Mouse (Mus musculus) right cerebral cortex, adult 2 months (tissue): ENCODE results near the gene Tlr6.

Experiments used
- DNase-seq, 2 experiments: peaks; one replicate each; pipeline ENCODE4 v3.0.0; 2021 to 2022; ENCODE audit warnings: low spot score in 2 of 2

Gene Tlr6

DNA sequence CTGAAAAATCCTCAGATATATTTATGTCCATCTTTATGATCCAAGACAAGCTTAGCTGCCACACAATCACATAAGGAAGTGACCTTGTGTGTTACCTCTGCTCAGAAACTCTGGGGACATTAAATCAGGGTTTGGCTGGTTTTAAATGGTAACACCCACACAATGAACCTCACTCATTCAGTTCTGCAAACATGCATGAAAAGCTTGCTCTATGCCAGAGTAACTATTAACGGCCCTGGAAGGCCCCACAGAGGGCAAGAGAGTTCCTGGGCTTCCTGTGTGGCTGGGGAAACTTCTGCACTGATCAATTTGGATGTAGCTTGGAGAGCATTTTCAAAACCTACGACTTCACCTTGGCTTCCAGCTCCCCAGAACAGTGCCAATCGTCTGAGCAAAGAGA, 27.7 kb downstream of the Tlr6 start:
- DNase-seq: no peak

DNA sequence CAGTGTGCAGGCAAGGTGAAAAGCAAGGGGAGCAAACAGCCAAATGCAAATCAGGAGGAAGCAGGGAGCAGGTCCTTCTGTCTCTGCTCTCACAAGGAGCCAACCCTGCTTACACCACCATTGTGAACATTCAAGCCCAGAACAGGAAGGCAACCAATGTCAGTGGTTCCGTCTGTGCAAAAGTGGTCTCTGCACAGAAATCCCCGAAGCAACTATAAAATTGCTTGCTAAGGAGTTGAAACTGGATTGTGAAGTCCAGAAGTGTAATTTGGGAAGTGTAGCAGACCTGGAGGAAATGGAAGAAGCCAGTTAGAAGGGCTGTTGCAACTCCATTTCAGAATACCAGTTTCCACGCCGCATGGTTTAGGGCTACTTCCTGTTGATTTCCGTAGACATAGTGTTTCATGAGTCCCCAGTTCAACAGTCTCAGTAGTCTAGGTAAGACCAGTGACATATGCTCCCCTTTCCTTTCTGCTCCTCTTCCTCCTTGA, 37.0 kb downstream of the Tlr6 start:
- DNase-seq: no peak

DNA sequence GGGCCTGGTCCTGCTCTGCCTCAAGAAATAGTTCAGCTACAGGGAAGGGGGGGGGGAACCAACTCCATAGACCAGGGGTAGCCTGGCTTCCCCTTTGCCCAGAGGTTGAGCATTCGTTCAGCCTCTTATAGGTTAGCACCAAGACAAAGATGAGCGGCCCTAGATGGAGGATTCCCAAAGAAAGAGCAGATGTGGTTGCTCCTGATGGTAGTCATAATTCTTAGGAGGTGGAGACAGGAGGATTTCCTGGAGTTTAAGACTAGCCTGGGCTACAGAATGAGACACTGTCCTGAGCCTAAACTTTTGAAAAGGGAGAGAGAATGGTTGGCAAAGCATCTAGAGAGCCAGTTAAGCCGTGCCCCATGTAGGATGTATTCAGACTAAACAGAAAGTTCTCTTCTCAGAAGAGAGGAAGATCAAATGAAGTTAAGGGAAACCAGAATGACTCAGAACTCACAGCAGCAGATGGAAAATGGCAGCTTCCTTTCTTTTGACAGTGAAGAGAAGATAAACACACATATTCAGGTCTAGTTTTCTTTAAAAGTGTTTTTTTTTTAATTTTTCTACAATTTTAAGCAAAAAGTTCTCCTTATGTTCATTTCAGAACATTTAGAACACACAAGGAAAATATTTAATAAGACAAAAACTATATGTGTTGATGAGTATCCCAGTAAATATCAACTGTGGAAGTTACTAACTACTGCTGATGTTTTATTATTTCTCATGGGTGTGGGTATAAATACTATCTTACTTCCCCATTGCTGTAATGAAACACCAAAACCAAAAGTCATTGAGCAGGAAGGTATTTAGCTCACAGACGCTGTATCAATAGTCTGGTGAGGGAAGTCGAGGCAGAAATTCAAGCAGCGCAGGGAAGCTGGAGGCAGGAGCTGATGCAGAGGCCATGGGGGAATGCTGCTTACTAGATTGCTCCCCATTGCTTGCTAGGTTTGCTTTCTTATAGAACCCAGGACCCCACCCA, 41.0 kb downstream of the Tlr6 start:
- DNase-seq: no peak

DNA sequence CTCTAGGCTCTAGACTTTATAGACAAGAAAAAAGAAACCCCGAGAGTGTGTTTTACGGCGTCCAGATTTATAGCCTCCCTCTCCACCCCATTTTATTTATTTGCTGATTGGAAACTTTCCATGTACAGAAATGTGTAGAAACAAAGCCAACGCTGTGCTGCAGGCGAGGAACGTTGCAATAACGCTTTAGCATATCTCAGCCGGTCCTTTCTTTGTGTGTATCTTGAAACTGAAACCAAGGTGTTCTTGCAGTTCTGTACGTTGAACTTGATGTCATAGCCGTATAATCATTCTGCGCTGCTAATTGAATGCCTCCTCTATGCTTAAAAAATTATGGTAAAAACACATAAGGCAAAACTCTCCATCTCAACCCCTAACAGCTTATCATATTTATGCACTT, 42.2 kb downstream of the Tlr6 start:
- no peak for DNase-seq

DNA sequence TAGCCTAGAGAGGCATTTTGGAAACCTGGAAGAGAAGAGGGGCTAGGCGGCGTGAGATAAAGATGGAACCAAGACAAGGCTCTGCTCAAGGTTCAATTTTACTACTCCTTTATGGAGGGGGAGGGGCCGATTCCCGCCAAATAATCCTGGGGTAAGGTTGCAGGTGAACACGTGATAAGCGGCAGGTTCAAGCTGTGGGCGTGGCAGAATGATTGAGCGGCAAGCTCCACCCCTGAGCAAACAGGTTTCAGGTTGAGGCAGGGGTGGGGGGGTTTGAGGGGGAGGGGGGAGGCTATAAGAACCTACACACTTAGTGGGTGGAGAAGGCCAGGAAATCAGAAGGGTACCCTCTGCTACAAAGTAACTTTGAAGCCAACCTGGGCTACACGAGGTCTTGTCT, 42.7 kb downstream of the Tlr6 start:
- DNase-seq: no peak

GRCm38 (mm10) chr5:64908585-64909284, 51.2 kb downstream of the Tlr6 start:
- DNase-seq: no peak

DNA sequence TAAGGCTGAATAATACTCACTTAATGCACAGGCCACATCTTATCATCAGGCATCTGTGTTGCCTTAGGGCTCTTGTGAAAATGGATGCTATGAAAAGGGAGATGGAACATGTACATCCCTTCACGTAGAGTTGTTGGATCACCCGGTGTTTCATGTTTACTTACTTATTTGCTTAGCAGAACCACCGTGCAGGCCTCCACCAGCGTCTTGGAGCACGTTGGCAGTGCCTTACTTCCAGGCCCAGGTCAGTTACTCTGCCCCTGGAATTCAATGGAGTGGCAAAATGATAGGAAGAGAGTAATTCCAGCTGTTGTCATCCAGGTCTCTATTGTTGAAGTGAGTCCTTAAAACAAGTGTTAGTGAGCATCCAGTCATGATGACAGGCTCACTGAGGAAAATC, 52.0 kb downstream of the Tlr6 start:
- no peak for DNase-seq

DNA sequence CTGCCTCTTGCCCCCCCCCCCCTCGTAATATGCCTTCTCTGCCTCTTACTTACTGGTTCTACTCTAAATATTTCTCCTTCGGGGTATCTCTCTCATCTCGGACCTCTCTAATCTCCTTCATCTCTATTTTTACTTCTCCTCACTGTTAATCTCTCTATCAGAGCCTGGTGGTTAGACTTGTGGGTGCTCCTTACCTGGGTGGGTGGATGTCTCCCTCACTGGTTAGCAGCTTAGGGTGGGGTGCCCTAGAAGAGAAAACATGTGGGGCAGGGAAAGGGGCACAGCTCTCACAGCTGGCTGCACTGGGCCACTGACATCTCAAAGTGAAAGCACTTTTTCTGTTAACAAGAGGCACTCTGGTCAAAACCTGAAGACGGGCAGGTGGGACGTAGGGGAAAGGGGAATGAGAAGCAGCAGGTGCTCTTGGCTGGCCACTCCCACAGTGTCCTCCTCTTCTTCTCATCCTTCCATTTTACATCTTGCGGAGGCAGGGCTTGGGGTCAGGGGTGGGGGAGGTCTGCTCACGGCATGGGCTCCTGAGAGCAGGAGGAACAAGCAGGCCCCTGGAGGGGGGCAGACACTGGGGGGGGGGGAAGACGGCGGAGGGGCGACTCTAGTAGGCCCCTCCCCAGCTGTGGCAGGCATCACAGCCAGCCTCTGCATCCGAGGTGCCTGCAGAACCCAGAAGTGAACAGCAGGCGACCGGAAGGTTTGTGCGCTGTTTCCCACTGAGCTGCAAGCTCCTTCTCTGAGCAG, 54.2 kb downstream of the Tlr6 start:
- no peak for DNase-seq
